Mouse (Mus musculus) liver, adult 2 months (tissue): ENCODE measurements at regions not wholly inside any gene's neighbourhood (a gene's known extent, or its start where the extent isn't known, plus 50 kb on each side); places are given as distances from the start of the nearest gene placed in this dataset.

Experiments used
- CTCF ChIP-seq: fragments of 200-500 bp; IDR thresholded peaks from 2 replicates; pipeline ENCODE4 v1.5.1; 2011; ENCODE audit warnings: low read depth, low read length, control low read depth
- POLR2A ChIP-seq: fragments of 200-500 bp; IDR thresholded peaks from 2 replicates; pipeline ENCODE4 v1.6.1; 2011; ENCODE audit warnings: low read length, control low read depth; ENCODE audit not compliant: insufficient read depth; ENCODE audit errors: extremely low read depth

DNA sequence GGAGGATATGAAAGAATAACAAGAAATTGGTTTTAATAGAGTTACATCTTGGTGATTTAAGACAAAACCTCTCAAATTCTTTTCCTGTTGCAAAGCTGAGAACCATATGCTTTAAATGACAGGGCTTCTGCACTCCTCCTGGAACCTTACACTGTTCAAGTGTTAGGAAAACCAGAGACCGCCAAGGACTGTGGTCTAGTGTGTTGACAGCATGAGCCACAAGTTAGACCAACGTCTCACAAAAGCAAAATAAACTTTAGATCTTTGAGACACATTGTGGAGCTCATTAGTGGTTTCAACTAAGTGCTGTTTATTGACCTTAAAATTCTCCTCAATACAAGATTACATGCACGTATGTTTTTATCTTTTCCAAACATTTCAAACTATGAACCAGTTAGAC lies 402.9 kb upstream of the Kif18a start:
- TF ChIP-seq POLR2A (no peak), CTCF (no peak)
